Mouse (Mus musculus) spleen, adult 2 months (tissue): Measurements from ENCODE around the gene Gm4567. TPM values are rescaled to one million over a fixed set of nuclear protein-coding genes. Genes with fewer than 3 reads are reported as not detected.
"Not testable (repeated sequence)": the region's sequence is repeated elsewhere in the genome, so short reads cannot be mapped to it uniquely, and the experiment has no call there.

ENCODE experiments used
- DNase-seq, 2 experiments: peaks; one replicate each; pipeline versions ENCODE4 v3.0.0 to v3.0.0-alpha.2; 2012 to 2021; ENCODE audit warnings: low spot score in 2 of 2, low read depth in 1 of 2
- H3K27ac ChIP-seq: fragments of 200-500 bp; 2 replicates; pipeline ENCODE4 v1.5.1; 2012; ENCODE audit warnings: low read length, inconsistent platforms; ENCODE audit not compliant: insufficient read depth
- H3K27me3 ChIP-seq: fragments of 200-500 bp; 2 replicates; pipeline ENCODE4 v1.6.1; 2012; ENCODE audit warnings: mild to moderate bottlenecking, moderate library complexity, low read length, inconsistent platforms; ENCODE audit not compliant: control insufficient read depth, insufficient read depth
- H3K36me3 ChIP-seq: fragments of 200-500 bp; 2 replicates; pipeline ENCODE4 v1.6.1; 2012; ENCODE audit warnings: mild to moderate bottlenecking, low read length, inconsistent platforms; ENCODE audit not compliant: control insufficient read depth, insufficient read depth
- H3K4me1 ChIP-seq: fragments of 200-500 bp; 2 replicates; pipeline ENCODE4 v1.6.1; 2011; ENCODE audit warnings: inconsistent platforms; ENCODE audit not compliant: control insufficient read depth, insufficient read depth, insufficient read length
- H3K4me3 ChIP-seq: fragments of 200-500 bp; 2 replicates; pipeline ENCODE4 v1.5.1; 2011; ENCODE audit warnings: mild to moderate bottlenecking, inconsistent platforms; ENCODE audit not compliant: insufficient read depth, insufficient read length; ENCODE audit errors: extremely low read depth
- WGBS: fragments of 180-500 bp; shearing (Covaris S2); methylation state at CpG from one replicate; pipeline ENCODE4 v1.1.7; 2018; 5-methylcytosine and 5-hydroxymethylcytosine counted together
- polyA plus RNA-seq: library from polyadenylated mRNA; depleted of rRNA; stranded (reverse); fragments of >200 nt; gene quantifications from 2 replicates; pipeline ENCODE4 v1.2.3, GENCODE M21; 2012; rRNA removed

The Gm4567 gene
- polyA plus RNA-seq = not detected in 2 replicates

GRCm38 (mm10) chr7:22719610-22720009, at the start of gene Gm4567:
Gene Gm4567 (minus strand): TSS chr7:22719710.
- DNase-seq, H3K4me1 ChIP-seq, H3K4me3 ChIP-seq, H3K27ac ChIP-seq, H3K27me3 ChIP-seq, H3K36me3 ChIP-seq: not testable (repeated sequence)
- no CpG with 5 or more reads among the region's 1 CpGs for WGBS

- H3K27ac ChIP-seq, H3K4me3 ChIP-seq, H3K36me3 ChIP-seq, H3K27me3 ChIP-seq, H3K4me1 ChIP-seq, DNase-seq: not testable (repeated sequence)
- WGBS = 28% methylated on average over 2 of the region's 3 CpGs
These were observed 41.9 kb upstream of the Gm4567 start, which contains the start of gene Vmn1r157 for GRCm38 (mm10) chr7:22761397-22761796. Gene Vmn1r157 (plus strand): TSS chr7:22761697.

DNA sequence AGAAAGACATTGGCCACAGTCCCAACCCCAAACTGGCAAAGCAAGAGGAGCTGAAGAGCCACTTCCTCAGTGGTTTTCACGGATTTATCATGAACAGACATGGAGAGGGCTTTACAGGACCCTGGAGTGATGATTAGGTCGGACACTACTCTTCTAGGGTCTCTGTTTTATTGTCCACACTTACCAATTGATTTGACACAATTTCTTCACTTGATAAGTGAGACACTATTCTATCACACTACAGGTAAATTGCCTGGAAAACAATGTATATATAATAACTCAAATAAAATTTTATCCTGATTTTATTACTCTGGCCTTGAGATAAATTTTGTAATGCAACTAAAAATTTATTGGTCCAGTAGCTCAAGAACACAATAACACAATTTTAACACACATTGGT, 27.3 kb downstream of the Gm4567 start, which contains the start of gene Gm8693:
Gene Gm8693, minus strand, starts transcription at position 101 of the 400 bp plus-strand sequence.
- not testable (repeated sequence) for H3K36me3 ChIP-seq, H3K4me1 ChIP-seq, H3K4me3 ChIP-seq, H3K27me3 ChIP-seq, DNase-seq, H3K27ac ChIP-seq
- no CpG with 5 or more reads among the region's 2 CpGs for WGBS

Other genes starting within 250 kb of the Gm4567 start
- not detected in 2 replicates for gene Vmn1r151, start 220.0 kb downstream of the Gm4567 start, polyA plus RNA-seq
- gene Vmn1r152, start 196.7 kb downstream of the Gm4567 start, polyA plus RNA-seq = not detected in 2 replicates
- gene Gm8677, start 184.8 kb downstream of the Gm4567 start, polyA plus RNA-seq = not detected in 2 replicates
- gene Gm4201, start 154.4 kb downstream of the Gm4567 start, polyA plus RNA-seq = not detected in 2 replicates
- gene Gm4565, start 131.6 kb downstream of the Gm4567 start, polyA plus RNA-seq = not detected in 2 replicates
- not detected in 2 replicates for gene Vmn1r155, start 61.7 kb downstream of the Gm4567 start, polyA plus RNA-seq
- not detected in 2 replicates for gene Gm8693, start 27.4 kb downstream of the Gm4567 start, polyA plus RNA-seq
- gene Vmn1r157, start 42.0 kb upstream of the Gm4567 start, polyA plus RNA-seq = not detected in 2 replicates
- not detected in 2 replicates for gene Vmn1r158, start 71.1 kb upstream of the Gm4567 start, polyA plus RNA-seq
- not detected in 2 replicates for gene Vmn1r159, start 123.9 kb upstream of the Gm4567 start, polyA plus RNA-seq
- gene Vmn1r160, start 151.5 kb upstream of the Gm4567 start, polyA plus RNA-seq = not detected in 2 replicates